Mouse (Mus musculus): Measurements from ENCODE around the gene Ints14.
A peak's percentile ranks its signal among the peaks of the same experiment; 100 is the strongest.
"Not testable (repeated sequence)": the region's sequence is repeated elsewhere in the genome, so short reads cannot be mapped to it uniquely, and the experiment has no call there.

Ints14 gene

DNA sequence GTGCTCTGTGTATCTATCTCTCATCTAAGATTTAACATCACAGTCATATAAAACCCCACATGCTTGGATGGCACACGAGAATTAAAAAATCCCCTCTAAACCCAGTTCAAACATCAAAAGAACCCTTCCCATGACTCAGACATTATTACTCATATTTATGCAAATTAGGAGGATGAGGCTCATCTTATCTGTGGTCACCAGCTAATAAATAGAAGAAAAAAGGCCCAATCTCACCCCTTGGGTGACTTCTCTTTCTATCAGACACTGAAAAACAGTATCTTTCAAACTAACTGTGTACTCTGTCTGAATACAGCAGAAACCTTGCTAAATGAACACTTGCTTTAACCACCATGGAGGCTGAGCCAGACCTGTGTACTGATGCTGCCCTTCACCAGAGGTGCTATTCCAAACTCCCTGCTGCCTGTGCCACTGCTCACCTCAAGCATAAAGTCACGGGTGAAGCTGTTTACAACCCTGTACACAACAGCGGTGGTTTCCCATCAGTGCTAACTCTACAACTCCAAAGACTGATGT lies 58.0 kb downstream of the Ints14 start:
- no peak for ATAC-seq (ENCODE audit: low TSS enrichment)

DNA sequence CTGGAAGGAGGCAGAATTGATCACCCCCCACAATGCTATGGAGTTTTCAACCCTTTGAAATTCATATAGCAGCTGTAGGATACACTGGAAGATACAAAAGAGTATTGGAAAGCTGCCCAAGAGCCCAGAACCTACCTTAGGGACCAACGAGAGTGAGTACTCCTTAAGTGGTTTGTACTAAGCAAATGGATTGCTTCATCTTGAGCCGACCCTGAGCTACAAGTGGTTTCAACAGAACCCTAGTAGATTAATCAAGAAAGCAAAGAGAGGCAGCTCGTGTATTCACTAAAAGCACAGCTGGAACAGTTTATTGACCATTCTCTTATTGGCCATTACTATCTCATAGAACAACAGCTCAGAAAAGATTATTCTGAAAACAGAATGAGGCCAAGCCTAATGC lies 58.4 kb downstream of the Ints14 start:
- no peak for ATAC-seq (ENCODE audit: low TSS enrichment)

DNA sequence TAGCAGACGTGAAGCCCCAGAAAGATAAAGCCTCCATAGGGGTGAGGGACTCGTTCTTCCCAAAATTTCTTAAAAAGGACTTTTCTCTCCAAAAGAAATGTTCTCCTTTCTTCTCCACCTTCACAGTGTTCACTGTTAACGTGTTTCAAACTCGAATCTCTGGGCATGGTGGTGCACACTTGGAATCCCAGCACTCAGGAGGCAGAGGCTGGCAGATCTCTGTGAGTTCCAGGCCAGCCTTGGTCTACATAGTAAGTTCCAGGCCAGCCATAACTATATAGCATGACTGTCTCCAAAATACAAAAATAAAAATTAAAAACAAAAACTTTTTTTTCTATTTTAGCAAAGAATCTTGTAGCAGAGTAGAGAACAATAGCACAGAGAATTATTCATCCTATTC lies 59.4 kb downstream of the Ints14 start:
- no peak for ATAC-seq (ENCODE audit: low TSS enrichment)

DNA sequence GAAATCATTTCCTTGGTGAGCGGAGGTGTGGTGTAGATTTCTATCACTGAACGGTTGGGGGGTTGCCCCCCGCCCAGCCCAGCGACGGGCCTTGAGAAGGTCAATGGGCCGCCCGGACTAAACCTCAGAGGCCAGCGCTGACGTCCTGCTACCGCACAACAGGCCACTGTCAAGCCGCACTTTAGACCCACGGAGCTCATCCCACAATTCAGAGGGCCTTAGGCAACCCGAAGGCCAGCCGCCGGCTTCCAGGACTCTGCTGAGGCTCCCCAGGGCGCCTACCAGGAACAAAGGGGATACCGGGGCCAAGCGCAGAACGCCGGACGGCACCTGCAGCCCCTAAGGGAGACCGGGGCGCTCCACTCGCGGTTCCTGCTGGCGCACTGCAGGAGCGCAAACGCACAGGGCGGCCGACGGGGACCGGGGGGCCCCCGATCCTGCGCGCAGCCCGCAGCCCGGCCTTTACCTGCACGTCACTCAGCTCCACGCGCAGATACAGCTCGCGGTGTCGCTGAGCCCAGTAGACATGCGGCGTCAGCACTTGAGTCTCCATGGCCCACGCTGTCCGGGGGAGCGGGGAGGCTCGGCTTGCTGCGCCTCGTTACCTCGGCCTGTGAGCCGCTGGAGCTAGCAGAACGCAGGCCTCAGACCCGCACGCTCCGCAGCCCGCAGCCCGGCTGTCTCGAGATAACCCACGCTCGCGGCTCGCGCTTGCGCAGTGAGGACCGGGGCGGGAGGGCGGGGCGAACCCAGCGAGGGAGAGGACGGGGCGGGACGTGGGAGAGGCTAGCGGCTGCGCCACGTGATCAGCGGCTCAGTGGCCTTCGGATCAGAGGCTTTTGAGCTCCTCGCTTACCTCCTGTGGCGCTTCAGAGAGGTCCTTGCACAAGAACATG lies 60.5 kb downstream of the Ints14 start, which contains the start of gene Hacd3:
Hacd3 (minus strand) TSS at position 703 of the 896 bp plus-strand sequence.
- peak; percentile 80 for ATAC-seq (ENCODE audit: low TSS enrichment)

DNA sequence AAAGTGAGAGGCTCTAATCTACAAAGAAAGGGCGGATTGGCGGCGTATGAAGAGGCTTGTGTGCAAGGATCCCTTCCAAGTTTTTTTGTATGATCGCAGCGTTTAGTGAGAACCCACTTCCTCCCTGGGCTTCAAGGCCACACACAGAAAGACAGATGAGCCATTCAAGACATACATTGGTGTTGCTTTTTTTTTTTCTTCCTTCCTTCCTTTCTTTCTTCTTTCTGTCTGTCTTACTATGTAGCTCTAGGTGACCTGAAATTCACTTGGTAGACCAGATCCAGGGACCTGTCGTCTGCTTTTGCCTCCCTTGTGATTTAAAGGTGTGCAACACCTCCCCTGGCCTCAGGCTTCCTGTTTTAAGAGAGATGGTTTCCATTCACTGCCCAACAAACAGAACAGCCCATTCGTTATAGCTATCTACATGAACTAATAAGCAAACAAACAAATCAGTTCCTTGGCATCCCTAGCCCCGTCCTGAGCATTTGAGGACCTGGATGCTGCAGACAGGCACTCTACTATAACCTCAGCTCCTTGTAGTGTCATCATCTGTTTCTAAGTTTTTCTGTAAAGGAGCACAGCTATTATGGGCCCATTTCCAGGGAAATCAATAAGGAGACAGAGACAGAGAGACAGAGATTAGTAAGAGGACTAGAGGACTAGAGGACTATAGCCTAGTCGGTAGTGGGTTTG lies 61.3 kb downstream of the Ints14 start:
- peak; percentile 36 for ATAC-seq (ENCODE audit: low TSS enrichment)

DNA sequence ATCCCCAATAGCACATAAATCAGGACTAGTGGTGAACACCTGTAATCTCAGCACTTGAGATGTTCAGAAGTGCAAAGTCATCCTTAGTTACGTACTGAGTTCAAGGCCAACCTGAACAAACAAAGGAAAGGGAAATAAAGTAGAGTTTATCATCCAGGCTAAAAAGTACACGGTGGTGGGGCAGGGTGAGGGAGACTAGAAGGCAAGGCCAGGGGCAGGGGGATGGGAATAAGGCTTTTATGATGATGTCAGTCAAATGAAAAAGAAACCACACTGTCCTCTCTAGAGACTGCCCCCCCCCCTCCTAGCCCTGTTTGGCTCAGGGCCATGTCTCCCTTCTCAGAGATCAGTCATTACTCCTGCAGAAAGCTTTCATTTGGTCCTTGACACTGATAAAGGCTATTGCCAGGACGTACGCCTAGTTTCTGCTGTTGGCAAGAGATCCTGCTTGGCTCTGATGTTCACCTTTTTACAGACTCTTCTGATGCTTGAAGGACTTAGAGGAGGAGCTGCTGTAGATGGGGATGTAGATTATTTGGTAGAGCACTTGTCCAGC lies 62.0 kb downstream of the Ints14 start:
- ATAC-seq (ENCODE audit: low TSS enrichment), result no peak

DNA sequence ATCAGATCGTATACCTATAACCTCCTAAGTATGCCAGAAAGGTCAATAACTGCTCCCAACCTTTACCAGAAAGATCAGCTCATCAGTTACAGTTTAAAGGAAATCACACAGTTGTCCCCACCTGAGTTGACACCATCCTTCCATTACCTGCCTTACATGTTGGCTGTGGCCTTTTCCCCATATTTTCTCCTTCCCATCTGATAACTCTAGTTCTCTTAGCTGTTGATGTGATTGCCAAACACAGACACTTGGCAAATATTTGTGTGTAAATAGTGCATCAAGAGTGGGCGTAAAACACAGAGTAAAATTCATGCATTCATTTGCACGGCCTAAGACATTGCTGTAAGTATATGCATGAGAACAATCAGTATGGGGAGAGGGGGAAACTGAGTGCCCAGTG lies 62.7 kb downstream of the Ints14 start:
- no peak for ATAC-seq (ENCODE audit: low TSS enrichment)

DNA sequence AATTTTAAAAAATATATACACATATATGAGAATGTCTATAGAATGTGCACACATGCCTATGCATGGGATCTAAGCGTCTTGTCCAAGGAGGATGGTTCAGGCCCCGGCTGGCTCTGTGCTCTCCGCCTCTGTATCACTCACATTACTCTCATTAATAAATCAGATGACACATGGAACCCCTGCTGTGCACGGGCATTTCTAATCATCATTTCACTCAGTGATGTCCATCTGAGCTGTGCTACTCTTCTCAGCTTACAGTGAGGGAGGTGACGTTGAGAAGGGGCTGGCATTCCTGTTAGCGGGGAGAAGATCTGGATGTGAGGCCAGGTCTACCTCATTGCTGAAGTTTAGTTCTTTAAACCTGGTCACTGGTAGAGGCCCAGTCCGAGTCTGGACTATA lies 66.5 kb downstream of the Ints14 start:
- ATAC-seq (ENCODE audit: low TSS enrichment), result no peak

DNA sequence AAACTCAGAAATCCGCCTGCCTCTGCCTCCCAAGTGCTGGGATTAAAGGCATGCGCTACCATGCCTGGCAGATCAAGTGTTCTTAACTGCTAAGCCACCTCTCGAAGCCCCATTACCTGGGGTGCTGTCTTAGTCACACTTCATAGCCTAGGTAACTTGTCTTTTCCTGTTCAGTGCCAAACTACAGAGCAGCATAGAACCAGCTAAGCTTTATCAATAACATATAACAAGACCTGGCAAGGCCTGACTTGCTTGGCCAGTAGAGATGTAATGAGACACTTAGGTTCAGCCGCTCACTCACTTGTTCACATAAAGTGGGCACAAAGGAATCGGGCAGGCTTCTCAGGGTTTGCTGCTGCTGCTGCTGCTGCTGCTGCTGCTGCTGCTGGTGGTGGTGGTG lies 67.6 kb downstream of the Ints14 start:
- ATAC-seq (ENCODE audit: low TSS enrichment), result no peak

DNA sequence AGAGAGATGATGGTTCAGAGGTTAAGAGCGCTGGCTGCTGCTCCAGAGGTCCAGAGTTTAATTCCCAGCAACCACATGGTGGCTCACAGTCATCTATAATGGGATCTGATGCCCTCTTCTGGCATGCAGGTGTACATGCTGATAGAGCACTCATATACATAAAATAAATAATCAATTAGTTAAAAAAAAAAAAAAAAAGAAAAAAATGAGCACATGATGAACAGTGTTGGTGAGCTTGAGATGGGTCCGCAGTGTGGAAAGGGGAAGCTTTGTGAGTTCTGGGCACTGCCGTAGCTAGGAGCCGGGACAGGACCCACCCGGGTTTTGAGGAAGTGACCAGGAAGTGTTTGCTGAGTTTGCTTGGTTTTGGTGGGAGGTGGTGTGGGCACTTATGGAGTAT lies 70.7 kb downstream of the Ints14 start:
- ATAC-seq (ENCODE audit: low TSS enrichment), result not testable (repeated sequence)

DNA sequence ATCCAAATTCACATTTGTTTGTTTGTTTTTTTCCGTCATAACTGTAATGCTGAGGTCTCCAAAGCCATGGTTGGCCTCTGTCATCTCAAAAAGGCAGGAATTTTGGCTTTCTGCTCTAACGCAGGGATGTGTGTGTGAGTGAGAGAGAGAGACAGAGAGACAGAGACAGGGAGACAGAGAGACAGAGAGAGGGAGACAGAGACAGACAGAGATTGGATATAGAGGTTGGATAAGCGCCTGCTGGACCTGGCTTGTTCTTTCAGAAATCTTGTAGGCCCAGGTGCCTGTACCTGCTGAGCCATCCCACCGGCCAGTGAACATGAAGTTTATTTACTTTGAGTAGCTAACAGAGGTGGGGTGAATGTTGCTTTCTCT lies 71.2 kb downstream of the Ints14 start:
- no peak for ATAC-seq (ENCODE audit: low TSS enrichment)

DNA sequence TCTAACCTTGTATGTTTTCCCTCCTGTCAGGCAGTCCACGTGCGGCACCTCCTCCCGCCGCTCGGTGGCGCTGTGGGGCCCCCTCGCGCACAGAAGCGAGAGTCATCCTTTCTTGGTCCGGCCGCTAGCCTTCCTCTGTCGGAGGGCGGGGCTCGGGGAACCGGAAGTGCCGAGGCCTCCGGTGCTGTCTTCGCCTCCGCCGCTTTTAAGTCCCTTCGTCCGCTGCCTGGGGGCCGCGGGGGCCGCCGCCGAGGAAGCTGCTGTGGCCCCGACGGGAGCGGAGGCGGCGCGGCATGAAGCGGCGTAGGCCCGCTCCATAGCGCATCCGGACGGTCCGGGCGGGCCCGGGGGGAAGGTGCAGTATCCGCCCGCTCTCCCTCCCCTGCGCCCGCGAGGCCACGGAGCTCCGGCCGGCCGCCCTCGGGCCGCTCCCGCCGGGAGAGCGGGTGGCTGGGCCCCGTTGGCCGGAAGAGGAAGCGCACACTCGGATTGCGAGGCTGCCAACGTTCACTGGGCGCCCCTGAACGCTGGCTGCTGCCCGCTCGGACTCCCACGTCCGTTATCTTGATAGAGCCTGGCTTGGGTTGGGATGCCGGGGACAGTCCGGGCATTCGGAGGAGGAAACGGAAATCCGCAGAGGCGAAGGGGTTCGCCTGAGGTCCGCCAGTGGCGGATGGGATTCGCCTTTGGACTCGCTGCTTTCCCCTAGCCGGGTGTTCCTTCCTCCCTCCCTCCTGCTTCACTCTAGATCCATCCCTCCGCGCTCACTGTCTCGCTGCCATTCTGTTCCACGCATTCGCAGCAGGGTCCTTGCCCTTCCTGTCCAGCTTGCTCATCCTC lies 71.8 kb downstream of the Ints14 start, which contains the start of gene Dpp8:
Dpp8 (plus strand) TSS at position 146 of the 840 bp plus-strand sequence.
- ATAC-seq (ENCODE audit: low TSS enrichment), result peak; percentile 91

DNA sequence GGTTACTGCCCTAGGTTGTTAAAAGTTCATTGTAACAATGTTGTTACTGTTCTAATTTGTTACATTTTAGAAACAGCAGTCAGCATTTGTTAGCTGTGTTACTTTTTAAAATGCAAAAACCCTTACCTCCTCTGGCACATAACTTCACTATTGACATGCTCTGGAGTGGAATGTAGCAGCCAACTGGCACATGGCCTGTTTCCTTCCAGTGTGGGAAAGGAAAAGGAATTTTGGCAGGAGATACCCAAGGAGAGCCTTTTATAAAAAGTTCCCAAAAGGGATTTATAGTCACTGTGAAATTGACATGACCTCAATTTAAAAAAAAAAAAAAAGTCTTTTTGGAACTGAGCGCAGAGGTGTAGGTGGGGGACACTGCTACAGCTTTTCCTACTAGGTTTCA lies 75.8 kb downstream of the Ints14 start:
- peak; percentile 55; the same call in 1 of the 2 replicates for ATAC-seq (ENCODE audit: low TSS enrichment)
